Mouse (Mus musculus) adrenal gland, postnatal 10 days (tissue): ENCODE measurements around the gene Fstl4. TPM values are rescaled to one million over a fixed set of nuclear protein-coding genes. Genes with fewer than 3 reads are reported as not detected.

Source experiments
- DNase-seq: peaks from one replicate; pipeline ENCODE4 v3.0.0; 2021; ENCODE audit warnings: mixed read lengths
- long read RNA-seq, 2 experiments: library from polyadenylated mRNA; stranded (forward); transcript quantifications; one replicate each; pipeline ENCODE4 v2.0.0; 2021
- total RNA-seq, 2 experiments: library from RNA; stranded (reverse); gene quantifications; 2 replicates each; pipeline ENCODE4 v1.2.3; 2021

Gene Fstl4
- under 1 TPM; 0.58 to 0.72 TPM for total RNA-seq
- long read RNA-seq, experiment 1, full-length matches to known transcripts, result 1 of 1 reads
- long read RNA-seq, experiment 1, partial matches to known transcripts, result 0 of 1 reads
- long read RNA-seq, experiment 1, other reads (novel, unspliced or antisense), result 0 of 1 reads
- long read RNA-seq, experiment 2, result 0 reads

- peak; percentile 70 for DNase-seq
These were observed at the start of gene Fstl4 for GRCm38 (mm10) chr11:52764461-52764893. TSS of gene Fstl4 (plus strand) at chr11:52764634.

GRCm38 (mm10) chr11:52718570-52718969 lies 45.9 kb upstream of the Fstl4 start:
- no peak for DNase-seq

- no peak for DNase-seq
These were observed 43.3 kb upstream of the Fstl4 start for GRCm38 (mm10) chr11:52721087-52721486.

GRCm38 (mm10) chr11:52722706-52723105 lies 41.7 kb upstream of the Fstl4 start:
- DNase-seq, result no peak

GRCm38 (mm10) chr11:52726001-52726400 lies 38.4 kb upstream of the Fstl4 start:
- no peak for DNase-seq

GRCm38 (mm10) chr11:52728479-52728878 lies 36.0 kb upstream of the Fstl4 start:
- no peak for DNase-seq

GRCm38 (mm10) chr11:52729890-52730289 lies 34.5 kb upstream of the Fstl4 start:
- no peak for DNase-seq

GRCm38 (mm10) chr11:52731979-52732378 lies 32.5 kb upstream of the Fstl4 start:
- DNase-seq, result no peak

GRCm38 (mm10) chr11:52734493-52735195 lies 29.8 kb upstream of the Fstl4 start:
- DNase-seq, result no peak

- DNase-seq, result no peak
These were observed 25.2 kb upstream of the Fstl4 start for GRCm38 (mm10) chr11:52739187-52739586.

- DNase-seq, result no peak
These were observed 24.0 kb upstream of the Fstl4 start for GRCm38 (mm10) chr11:52740466-52740865.

GRCm38 (mm10) chr11:52743956-52744355 lies 20.5 kb upstream of the Fstl4 start:
- DNase-seq, result no peak

- DNase-seq, result no peak
These were observed 19.6 kb upstream of the Fstl4 start for GRCm38 (mm10) chr11:52744593-52745450.

- no peak for DNase-seq
These were observed 17.2 kb upstream of the Fstl4 start for GRCm38 (mm10) chr11:52747206-52747605.

GRCm38 (mm10) chr11:52747766-52748456 lies 16.5 kb upstream of the Fstl4 start:
- no peak for DNase-seq

- no peak for DNase-seq
These were observed 14.4 kb upstream of the Fstl4 start for GRCm38 (mm10) chr11:52749988-52750387.

GRCm38 (mm10) chr11:52752524-52752923 lies 11.9 kb upstream of the Fstl4 start:
- DNase-seq, result no peak

- DNase-seq, result no peak
These were observed 11.2 kb upstream of the Fstl4 start for GRCm38 (mm10) chr11:52753261-52753660.

- no peak for DNase-seq
These were observed 2.6 kb upstream of the Fstl4 start for GRCm38 (mm10) chr11:52761800-52762199.

GRCm38 (mm10) chr11:52764894-52765677 lies 652 bp downstream of the Fstl4 start:
- peak; percentile 23 for DNase-seq

- peak; percentile 53 for DNase-seq
These were observed 1.3 kb downstream of the Fstl4 start for GRCm38 (mm10) chr11:52765678-52766254.
